Mouse (Mus musculus): ENCODE measurements at regions not wholly inside any gene's neighbourhood (a gene's known extent, or its start where the extent isn't known, plus 50 kb on each side); places are given as distances from the start of the nearest gene placed in this dataset.
A peak's percentile ranks its signal among the peaks of the same experiment; 100 is the strongest.

- Histone ChIP-seq H3K9me3 (no peaks in the 10 kb centered on the region), H3K4me1 (replicated peaks) (peaks cover 21% of the 10 kb centered on the region), H3K27me3 (no peaks in the 10 kb centered on the region), H3K4me3 (replicated peaks) (no peak overlapping the region), H3K36me3 (no peaks in the 10 kb centered on the region), H3K9ac (replicated peaks) (no peak overlapping the region), H3K27ac (peak overlapping the region; percentile 68), H3K4me2 (replicated peaks) (no peak overlapping the region)
- 0 out of 2 replicates have a peak, but pooled peaks have one; percentile 21 for ATAC-seq
- WGBS = 68% methylated on average over 7 of the region's 7 CpGs
Measured at GRCm38 (mm10) chr1:92361677-92362076, 112.0 kb downstream of the Ndufa10 start.

- 14% methylated on average over 7 of the region's 7 CpGs for WGBS
- H3K27me3 ChIP-seq = no peaks in the 10 kb centered on the region
- peaks cover 21% of the 10 kb centered on the region for H3K4me1 ChIP-seq (replicated peaks)
- no peak overlapping the region for H3K4me3 ChIP-seq (replicated peaks)
- no peak overlapping the region for H3K27ac ChIP-seq
- H3K9ac ChIP-seq (replicated peaks) = no peak overlapping the region
- H3K36me3 ChIP-seq = no peaks in the 10 kb centered on the region
- no peak overlapping the region for H3K4me2 ChIP-seq (replicated peaks)
- ATAC-seq = no peak; the same call in 1 of the 2 replicates
- H3K9me3 ChIP-seq = no peaks in the 10 kb centered on the region
Measured at GRCm38 (mm10) chr1:92360255-92360654, 113.4 kb downstream of the Ndufa10 start.

- H3K4me2 ChIP-seq (replicated peaks) = no peak overlapping the region
- WGBS = 94% methylated on average over 2 of the region's 2 CpGs
- no peaks in the 10 kb centered on the region for H3K36me3 ChIP-seq
- no peaks in the 10 kb centered on the region for H3K9me3 ChIP-seq
- H3K4me3 ChIP-seq (replicated peaks) = no peak overlapping the region
- no peaks in the 10 kb centered on the region for H3K27me3 ChIP-seq
- no peak for ATAC-seq
- H3K27ac ChIP-seq = no peak overlapping the region
- no peak overlapping the region for H3K9ac ChIP-seq (replicated peaks)
- peaks cover 21% of the 10 kb centered on the region for H3K4me1 ChIP-seq (replicated peaks)
Measured at GRCm38 (mm10) chr1:92359473-92359872, 114.2 kb downstream of the Ndufa10 start.

- WGBS = 93% methylated on average over 8 of the region's 8 CpGs
- Histone ChIP-seq H3K4me3 (replicated peaks) (no peak overlapping the region), H3K4me1 (replicated peaks) (peaks cover 21% of the 10 kb centered on the region), H3K9ac (replicated peaks) (no peak overlapping the region), H3K27me3 (no peaks in the 10 kb centered on the region), H3K27ac (no peak overlapping the region), H3K4me2 (replicated peaks) (no peak overlapping the region), H3K9me3 (no peaks in the 10 kb centered on the region), H3K36me3 (no peaks in the 10 kb centered on the region)
- no peak for ATAC-seq
Measured at GRCm38 (mm10) chr1:92358758-92359287, 114.8 kb downstream of the Ndufa10 start.

- Histone ChIP-seq H3K27ac (no peak overlapping the region), H3K4me1 (replicated peaks) (peaks cover 7% of the 10 kb centered on the region; the same call in 1 of the 2 replicates), H3K4me2 (replicated peaks) (no peak overlapping the region), H3K36me3 (no peaks in the 10 kb centered on the region), H3K9me3 (no peaks in the 10 kb centered on the region), H3K27me3 (no peaks in the 10 kb centered on the region), H3K9ac (replicated peaks) (no peak overlapping the region), H3K4me3 (replicated peaks) (no peak overlapping the region)
- ATAC-seq = no peak
- WGBS = 52% methylated on average over 17 of the region's 17 CpGs
Measured at GRCm38 (mm10) chr1:92348353-92349005, 125.2 kb downstream of the Ndufa10 start.

- H3K27me3 ChIP-seq = no peaks in the 10 kb centered on the region
- WGBS = 64% methylated on average over 9 of the region's 9 CpGs
Measured at GRCm38 (mm10) chr1:92347656-92348055, 126.0 kb downstream of the Ndufa10 start.

GRCm38 (mm10) chr1:92343768-92344167 is 129.9 kb downstream of the Ndufa10 start:
- Histone ChIP-seq H3K4me1 (replicated peaks) (peaks cover 7% of the 10 kb centered on the region; the same call in 1 of the 2 replicates), H3K4me3 (replicated peaks) (no peak overlapping the region), H3K9me3 (no peaks in the 10 kb centered on the region), H3K27ac (no peak overlapping the region), H3K36me3 (no peaks in the 10 kb centered on the region), H3K4me2 (replicated peaks) (no peak overlapping the region), H3K9ac (replicated peaks) (no peak overlapping the region), H3K27me3 (no peaks in the 10 kb centered on the region)
- ATAC-seq = no peak
- WGBS = 94% methylated on average over 2 of the region's 2 CpGs

More at GRCm38 (mm10) chr1:92347656-92348055, 126.0 kb downstream of the Ndufa10 start:
- no peak for ATAC-seq
- no peaks in the 10 kb centered on the region for H3K9me3 ChIP-seq
- no peak overlapping the region for H3K9ac ChIP-seq (replicated peaks)
- H3K36me3 ChIP-seq = no peaks in the 10 kb centered on the region
- no peak overlapping the region for H3K27ac ChIP-seq
- H3K4me3 ChIP-seq (replicated peaks) = no peak overlapping the region
- peaks cover 7% of the 10 kb centered on the region; the same call in 1 of the 2 replicates for H3K4me1 ChIP-seq (replicated peaks)
- H3K4me2 ChIP-seq (replicated peaks) = no peak overlapping the region

- WGBS = 90% methylated on average over 5 of the region's 5 CpGs
- ATAC-seq = no peak
Measured at GRCm38 (mm10) chr1:92343161-92343598, 130.5 kb downstream of the Ndufa10 start.

GRCm38 (mm10) chr1:92341846-92342540 is 131.7 kb downstream of the Ndufa10 start:
- no peak overlapping the region for H3K27ac ChIP-seq
- H3K9me3 ChIP-seq = no peaks in the 10 kb centered on the region
- H3K36me3 ChIP-seq = no peaks in the 10 kb centered on the region
- no peak overlapping the region for H3K4me3 ChIP-seq (replicated peaks)
- H3K4me2 ChIP-seq (replicated peaks) = no peak overlapping the region
- H3K27me3 ChIP-seq = no peaks in the 10 kb centered on the region
- no peak overlapping the region for H3K9ac ChIP-seq (replicated peaks)
- H3K4me1 ChIP-seq (replicated peaks) = no peaks in the 10 kb centered on the region
- WGBS = 90% methylated on average over 12 of the region's 12 CpGs
- ATAC-seq = no peak

More at GRCm38 (mm10) chr1:92343161-92343598, 130.5 kb downstream of the Ndufa10 start:
- Histone ChIP-seq H3K9ac (replicated peaks) (no peak overlapping the region), H3K4me2 (replicated peaks) (no peak overlapping the region), H3K36me3 (no peaks in the 10 kb centered on the region), H3K4me1 (replicated peaks) (peaks cover 2% of the 10 kb centered on the region; the same call in 1 of the 2 replicates), H3K27ac (no peak overlapping the region), H3K9me3 (no peaks in the 10 kb centered on the region), H3K4me3 (replicated peaks) (no peak overlapping the region), H3K27me3 (no peaks in the 10 kb centered on the region)

- Histone ChIP-seq H3K4me1 (replicated peaks) (no peaks in the 10 kb centered on the region), H3K27me3 (no peaks in the 10 kb centered on the region), H3K9me3 (no peaks in the 10 kb centered on the region), H3K9ac (replicated peaks) (no peak overlapping the region), H3K27ac (no peak overlapping the region), H3K4me3 (replicated peaks) (no peak overlapping the region), H3K4me2 (replicated peaks) (no peak overlapping the region), H3K36me3 (no peaks in the 10 kb centered on the region)
- 89% methylated on average over 7 of the region's 7 CpGs for WGBS
- ATAC-seq = no peak
Measured at GRCm38 (mm10) chr1:92340644-92341043, 133.0 kb downstream of the Ndufa10 start.

- no peaks in the 10 kb centered on the region for H3K27me3 ChIP-seq
- no peak overlapping the region for H3K27ac ChIP-seq
- H3K9ac ChIP-seq (replicated peaks) = no peak overlapping the region
- H3K36me3 ChIP-seq = no peaks in the 10 kb centered on the region
- no peak overlapping the region for H3K4me2 ChIP-seq (replicated peaks)
- H3K9me3 ChIP-seq = no peaks in the 10 kb centered on the region
- no peak overlapping the region for H3K4me3 ChIP-seq (replicated peaks)
- 95% methylated on average over 1 of the region's 1 CpGs for WGBS
- H3K4me1 ChIP-seq (replicated peaks) = no peaks in the 10 kb centered on the region
- no peak for ATAC-seq
Measured at GRCm38 (mm10) chr1:92338589-92338988, 135.1 kb downstream of the Ndufa10 start.

- no peaks in the 10 kb centered on the region for H3K9me3 ChIP-seq
- no peaks in the 10 kb centered on the region for H3K36me3 ChIP-seq
- no peak overlapping the region for H3K4me3 ChIP-seq (replicated peaks)
- no peak overlapping the region for H3K9ac ChIP-seq (replicated peaks)
- WGBS = 88% methylated on average over 8 of the region's 8 CpGs
- H3K27ac ChIP-seq = no peak overlapping the region
- H3K4me2 ChIP-seq (replicated peaks) = no peak overlapping the region
- no peaks in the 10 kb centered on the region for H3K27me3 ChIP-seq
- no peak for ATAC-seq
- no peaks in the 10 kb centered on the region for H3K4me1 ChIP-seq (replicated peaks)
Measured at GRCm38 (mm10) chr1:92337450-92337849, 136.2 kb downstream of the Ndufa10 start.

Measured in midbrain, embryonic 13.5 days (tissue).